Mouse (Mus musculus): ENCODE data around the gene Il23a. TPM values are rescaled to one million over a fixed set of nuclear protein-coding genes. Genes with fewer than 3 reads are reported as not detected.
"Not testable (repeated sequence)": the region's sequence is repeated elsewhere in the genome, so short reads cannot be mapped to it uniquely, and the experiment has no call there.

The Il23a gene
- under 1 TPM in 1 of 2 experiments, not detected in 1; 0.85 TPM for total RNA-seq (2021)
- long read RNA-seq: 0 reads

DNA sequence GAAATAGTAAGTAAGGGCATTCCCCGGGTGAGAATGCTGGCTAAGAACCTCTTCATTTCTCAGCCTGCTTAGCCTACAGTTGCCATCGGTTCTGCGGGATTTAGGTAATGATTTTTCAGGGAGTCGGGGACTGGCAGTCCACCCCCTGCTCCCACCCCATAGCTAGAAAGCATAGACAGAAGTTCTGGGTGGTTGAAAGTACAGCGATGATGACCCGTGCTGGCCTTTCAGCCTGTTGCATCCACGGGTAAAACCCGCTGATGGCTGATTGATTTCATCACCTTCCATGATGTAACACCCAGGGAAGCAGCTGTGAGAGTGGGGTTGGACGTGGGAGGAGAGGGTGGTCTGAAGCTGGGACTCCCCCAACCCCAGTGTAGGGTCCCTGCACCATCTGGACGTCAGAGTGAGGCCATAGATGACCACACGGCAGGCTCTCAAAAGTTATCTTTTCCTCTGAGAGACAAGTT is at the start of gene Il23a:
Gene Il23a (minus strand): TSS at position 51 of the 470 bp plus-strand sequence.
- DNase-seq (ENCODE audit: low spot score in 2 of 2): no peak

DNA sequence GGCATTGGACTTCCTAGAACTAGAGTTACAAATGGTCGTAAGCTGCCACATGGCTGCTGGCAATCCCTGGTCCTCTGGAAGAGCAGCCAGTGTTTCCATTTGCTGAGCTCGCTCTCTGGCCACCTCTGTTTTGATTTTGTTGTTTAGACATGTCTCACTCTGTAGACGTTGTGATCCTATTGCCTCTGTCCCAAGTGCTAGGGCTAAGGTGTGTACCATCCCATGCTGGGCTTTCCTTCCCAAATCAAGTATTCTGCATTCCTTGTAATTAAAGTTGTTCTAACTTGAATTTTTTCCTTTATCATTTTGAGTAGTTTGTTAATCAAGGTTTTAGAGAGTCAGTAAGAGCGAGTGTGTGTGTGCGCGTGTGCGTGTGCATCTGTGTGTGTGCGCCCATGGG is 49.0 kb upstream of the Il23a start:
- DNase-seq (ENCODE audit: low spot score in 2 of 2): no peak

DNA sequence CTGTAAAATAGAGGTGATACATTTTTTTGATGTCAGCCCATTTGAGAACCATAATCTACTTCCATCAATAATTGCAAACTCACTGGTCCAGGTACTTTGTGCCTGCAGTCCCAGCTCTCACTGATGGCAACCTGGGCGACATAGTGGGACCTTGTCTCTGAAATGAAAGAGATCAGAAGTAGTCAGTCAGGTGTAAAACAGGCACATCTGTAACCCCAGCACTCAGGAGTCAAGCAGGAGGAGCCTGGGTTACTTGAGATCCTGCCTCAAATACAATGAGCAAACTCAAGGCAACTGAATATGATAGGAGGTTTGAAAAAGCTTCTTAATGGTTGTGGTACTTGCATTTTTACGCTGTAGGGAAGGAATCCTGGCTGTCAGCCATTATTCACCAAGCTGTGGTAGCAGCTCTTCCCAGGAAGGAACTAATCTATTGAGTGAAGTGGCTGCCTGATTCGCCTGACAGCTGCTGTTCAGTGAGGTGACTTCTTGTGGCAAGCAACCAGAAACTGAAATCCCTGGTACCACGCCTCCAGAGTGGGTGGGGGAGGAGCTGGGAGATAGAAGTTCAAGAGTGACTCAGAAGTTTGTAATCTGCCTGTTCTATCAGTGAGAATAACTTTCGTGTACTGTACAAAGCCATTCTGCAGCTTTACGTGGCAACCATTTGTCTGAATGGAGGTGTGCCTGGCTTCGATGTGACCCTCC is 46.2 kb upstream of the Il23a start:
- DNase-seq (ENCODE audit: low spot score in 2 of 2): peak; percentile 35 to 45

DNA sequence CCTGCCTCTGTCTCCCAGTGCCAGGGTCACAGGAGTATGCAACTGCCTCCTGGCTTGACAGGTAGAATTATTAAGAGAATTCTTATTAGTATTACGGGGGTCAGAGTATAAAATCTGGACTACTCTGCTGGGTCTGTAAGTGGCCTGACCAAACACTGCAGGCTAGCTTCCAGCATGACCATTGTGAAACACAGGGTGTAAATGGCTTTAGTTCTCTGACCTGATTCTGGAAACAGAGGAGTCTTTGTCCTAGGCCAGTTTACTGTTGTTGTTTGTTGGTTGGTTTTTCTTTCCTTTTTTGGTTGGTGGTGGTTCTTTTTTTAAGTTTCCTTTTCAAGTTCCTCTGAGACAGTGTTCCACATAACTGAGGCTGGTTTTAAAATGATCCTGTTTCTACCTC is 44.9 kb upstream of the Il23a start:
- DNase-seq (ENCODE audit: low spot score in 2 of 2): no peak

GRCm38 (mm10) chr10:128340257-128340656 is 41.7 kb upstream of the Il23a start:
- DNase-seq (ENCODE audit: low spot score in 2 of 2): no peak

DNA sequence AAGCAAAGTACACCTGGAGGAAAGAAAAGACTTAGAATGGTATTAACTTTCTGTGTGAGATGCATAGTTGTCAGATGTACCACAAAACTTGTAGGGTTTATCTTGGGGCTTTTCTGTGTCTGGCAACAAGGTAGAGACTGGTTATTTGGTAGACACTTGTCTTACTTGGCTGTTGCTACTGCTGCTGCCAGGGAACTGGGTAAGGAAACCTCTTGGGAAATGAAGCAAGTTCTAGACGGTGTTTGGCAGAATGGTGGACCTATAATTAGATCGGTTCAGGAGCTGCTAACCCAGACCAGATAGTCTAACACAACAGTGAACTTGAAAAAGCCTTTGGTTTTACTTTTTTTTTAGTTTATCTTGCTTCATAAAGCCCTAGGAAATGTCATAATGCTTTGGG is 40.4 kb upstream of the Il23a start:
- DNase-seq (ENCODE audit: low spot score in 2 of 2): no peak

- no peak for DNase-seq (ENCODE audit: low spot score in 2 of 2)
Observed at GRCm38 (mm10) chr10:128338415-128338814, 39.9 kb upstream of the Il23a start.

GRCm38 (mm10) chr10:128337306-128338181 is 39.0 kb upstream of the Il23a start, which contains the start of gene Cs:
Gene Cs (plus strand): TSS chr10:128337734.
- DNase-seq (ENCODE audit: low spot score in 2 of 2): peak; percentile 96 to 97

DNA sequence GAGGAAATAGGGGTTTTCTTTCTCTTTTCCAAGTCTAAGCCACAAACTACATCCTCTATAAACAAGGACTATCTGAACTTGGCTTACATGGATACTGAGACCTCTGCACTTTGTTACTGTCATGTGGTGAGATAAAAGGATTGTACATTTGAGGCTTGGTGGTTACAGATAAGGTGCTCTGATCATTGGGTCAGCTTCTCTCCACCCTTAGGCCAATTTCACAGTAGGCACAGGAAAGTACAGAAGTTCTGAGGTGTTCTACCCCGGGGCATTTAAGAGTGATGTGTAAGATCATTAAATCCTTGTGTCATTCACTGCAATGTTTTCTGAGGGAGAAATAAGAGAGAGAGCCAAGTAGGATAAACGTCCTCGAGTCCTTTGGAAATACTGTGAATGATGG is 38.0 kb upstream of the Il23a start:
- DNase-seq (ENCODE audit: low spot score in 2 of 2): no peak

DNA sequence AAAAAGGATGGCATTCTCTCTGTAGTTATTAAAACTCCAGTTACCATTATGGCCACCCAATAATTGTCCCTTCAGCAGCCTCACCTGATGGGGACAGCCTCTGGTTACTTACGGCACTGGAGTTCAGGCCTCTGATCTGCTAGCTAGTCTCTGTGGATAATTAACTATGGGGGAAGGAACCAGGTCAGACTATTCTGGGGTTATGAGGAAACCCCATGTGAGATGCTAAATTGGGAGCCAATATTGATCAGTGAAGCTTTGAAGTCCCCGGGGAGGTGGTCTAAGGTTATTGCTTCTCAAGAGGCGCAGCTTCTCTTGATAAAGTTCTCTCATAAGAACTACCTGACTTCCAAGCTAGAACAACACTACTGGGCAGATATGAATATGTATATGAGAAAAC is 37.6 kb upstream of the Il23a start:
- no peak for DNase-seq (ENCODE audit: low spot score in 2 of 2)

GRCm38 (mm10) chr10:128335582-128335981 is 37.0 kb upstream of the Il23a start:
- peak; percentile 64 to 71 for DNase-seq (ENCODE audit: low spot score in 2 of 2)

DNA sequence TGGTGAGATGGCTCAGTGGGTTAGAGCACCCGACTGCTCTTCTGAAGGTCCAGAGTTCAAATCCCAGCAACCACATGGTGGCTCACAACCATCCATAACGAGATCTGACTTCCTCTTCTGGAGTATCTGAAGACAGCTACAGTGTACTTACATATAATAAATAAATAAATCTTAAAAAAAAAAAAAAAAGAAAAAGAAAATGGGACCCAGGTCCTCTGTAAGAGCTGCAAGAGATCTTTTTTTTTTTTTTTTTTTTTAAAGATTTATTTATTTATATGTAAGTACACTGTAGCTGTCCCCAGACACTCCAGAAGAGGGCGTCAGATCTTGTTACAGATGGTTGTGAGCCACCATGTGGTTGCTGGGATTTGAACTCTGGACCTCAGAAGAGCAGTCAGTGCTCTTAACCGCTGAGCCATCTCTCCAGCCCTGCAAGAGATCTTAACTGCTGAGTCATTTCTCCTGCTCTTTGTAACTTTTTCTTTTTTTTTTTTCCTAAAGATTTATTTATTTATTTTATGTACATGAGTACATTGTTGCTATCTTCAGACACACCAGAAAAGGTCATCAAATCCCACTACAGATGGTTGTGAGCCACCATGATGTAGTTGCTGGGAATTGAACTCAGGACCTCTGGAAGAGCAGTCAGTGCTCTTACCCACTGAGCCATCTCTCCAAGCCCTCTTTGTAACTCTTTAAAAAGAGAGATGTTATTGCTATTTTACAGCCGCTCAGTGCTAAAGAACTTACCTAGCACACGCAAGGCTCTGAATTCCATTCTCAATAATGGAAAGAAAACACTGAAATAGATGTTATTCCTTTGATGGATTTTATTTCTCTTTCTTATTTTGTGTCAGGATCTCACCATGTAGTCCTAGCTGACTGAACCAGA is 34.1 kb upstream of the Il23a start:
- not testable (repeated sequence) for DNase-seq (ENCODE audit: low spot score in 2 of 2)

DNA sequence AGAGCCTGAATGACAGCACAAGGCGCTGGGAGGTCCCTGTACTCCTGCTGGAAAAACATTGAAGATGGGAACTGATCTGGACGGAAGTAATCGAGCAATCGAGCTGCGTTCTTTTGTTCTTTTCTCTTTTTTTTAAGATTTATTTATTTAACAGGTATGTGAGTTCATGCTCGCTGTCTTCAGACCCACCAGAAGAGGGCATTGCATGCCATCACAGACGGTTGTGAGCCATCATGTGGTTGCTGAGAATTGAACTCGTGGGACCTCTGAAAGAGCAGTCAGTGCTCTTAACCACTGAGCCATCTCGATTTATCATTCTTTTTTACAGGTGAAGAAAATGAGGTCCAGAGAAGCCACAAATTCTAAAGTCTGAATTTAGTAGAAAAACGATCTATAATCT is 29.1 kb upstream of the Il23a start:
- no peak for DNase-seq (ENCODE audit: low spot score in 2 of 2)

GRCm38 (mm10) chr10:128326825-128327224 is 28.3 kb upstream of the Il23a start:
- DNase-seq (ENCODE audit: low spot score in 2 of 2): no peak

DNA sequence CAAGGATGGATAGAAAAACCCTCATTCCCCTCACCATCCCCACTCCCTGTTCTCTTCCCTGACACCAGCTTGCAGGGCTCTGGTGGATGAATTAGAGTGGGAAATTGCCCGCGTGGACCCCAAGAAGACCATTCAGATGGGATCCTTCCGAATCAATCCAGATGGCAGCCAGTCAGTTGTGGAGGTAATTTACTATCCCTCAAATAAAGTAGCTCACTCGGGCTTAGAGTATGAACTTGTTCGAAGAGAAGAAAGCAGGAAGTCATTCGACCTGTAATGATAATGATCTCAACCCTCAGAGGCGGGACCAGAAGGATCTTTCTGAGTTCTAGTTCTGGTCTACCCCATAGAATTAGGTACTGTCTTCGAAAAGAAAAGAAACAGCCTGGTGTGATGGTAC is 25.0 kb upstream of the Il23a start:
- no peak for DNase-seq (ENCODE audit: low spot score in 2 of 2)

DNA sequence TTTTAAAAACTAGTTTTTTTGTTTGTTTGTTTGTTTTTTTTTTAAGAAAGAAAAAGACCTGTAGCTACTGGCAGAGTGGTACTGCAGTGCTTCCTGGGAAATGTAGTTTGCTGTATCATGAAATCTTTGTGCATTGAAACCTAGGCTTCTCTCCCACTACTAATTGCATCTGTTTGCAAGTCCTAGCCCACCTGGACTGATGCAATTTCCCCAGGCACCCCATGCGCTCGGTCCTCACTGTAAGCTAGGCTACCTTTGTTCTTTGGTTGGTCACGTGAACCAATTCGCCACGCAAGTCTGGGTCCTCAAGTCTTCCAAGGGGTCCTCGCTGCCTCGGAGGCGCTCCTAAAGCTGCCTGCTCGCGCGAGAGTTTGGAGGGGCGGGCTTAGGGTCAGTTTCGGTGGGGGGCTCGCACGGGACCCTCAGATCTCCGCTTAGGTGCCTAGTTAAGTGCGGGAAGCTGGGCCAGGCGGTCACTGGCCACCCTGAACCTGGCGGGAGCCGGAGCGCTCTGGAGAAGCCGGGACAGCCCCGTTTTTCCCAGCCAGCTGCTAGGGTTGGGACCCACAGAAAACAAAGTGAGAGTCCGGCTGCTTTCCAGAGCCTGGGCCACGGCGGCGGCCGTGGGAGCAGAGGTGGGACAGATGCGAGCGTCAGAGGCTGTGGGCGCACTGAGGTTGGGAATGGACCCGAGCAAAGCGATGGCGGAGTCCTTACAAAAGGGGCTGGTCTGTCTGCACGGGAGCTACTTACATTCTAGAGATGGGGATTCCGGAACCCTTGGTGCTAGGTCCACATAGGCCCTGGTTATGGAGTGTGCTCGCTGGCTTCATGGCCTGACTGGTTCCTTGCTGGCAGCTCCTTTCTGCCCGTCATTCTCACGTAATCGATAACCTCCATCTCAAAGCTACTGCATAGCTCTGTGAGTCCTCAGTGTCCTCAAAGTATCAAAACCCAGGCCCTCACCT is 23.9 kb upstream of the Il23a start, which contains the start of gene Cnpy2:
Gene Cnpy2 (plus strand): TSS at position 319 of the 968 bp plus-strand sequence.
- peak; percentile 85 to 88 for DNase-seq (ENCODE audit: low spot score in 2 of 2)

DNA sequence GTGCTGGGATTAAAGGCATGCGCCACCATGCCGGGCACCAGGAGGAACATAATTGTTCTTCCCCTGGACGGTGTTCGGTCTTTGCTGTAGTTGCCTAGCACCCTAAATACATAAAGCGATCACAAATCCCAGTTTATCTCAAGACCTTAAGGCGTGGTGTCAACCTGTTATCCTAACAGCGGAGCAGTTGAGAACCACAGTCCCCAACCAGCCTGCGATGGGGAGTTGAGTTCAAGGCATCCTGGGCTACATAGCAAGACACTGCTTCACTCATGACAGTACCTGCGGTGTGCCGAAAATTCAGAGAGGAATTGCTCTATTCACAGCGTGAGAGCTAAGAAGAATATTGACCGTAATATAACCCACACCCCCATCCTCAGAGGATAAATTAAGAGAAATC is 23.1 kb upstream of the Il23a start:
- DNase-seq (ENCODE audit: low spot score in 2 of 2): no peak

- no peak for DNase-seq (ENCODE audit: low spot score in 2 of 2)
Observed at GRCm38 (mm10) chr10:128315578-128315977, 17.0 kb upstream of the Il23a start.

DNA sequence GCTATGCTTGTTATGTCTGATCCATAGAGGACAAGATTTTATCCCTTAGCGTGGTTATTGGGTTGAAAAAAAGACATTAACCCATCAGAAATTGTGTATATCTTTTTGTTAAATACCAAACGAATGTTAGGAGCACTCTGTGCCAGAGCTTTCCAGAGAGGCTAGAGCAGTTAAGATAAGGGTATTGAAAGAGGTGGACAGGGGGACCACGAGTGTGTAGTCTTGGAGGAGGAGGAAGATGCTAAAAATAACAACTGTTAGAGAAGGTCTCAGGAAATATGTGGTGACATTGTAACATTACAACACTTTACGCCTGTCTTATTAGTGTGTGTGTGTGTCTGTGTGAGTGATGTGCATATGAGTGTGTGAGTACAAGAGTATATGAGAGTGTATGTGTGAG is 12.3 kb upstream of the Il23a start:
- no peak for DNase-seq (ENCODE audit: low spot score in 2 of 2)

DNA sequence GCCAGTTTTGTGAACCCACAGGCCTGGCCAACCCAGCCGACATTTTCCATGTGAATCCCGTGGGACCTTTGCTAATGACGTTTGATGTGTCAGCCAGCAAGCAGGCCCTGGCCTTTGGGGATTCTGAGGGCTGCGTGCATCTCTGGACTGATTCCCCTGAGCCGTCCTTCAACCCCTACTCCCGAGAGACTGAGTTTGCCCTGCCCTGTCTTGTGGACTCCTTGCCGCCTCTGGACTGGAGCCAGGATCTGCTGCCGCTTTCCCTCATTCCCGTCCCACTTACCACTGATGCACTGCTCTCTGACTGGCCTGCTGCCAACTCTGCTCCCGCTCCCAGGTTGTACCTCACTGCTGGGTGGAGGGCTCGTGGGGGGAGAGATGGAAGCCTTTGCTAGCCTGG is 11.6 kb upstream of the Il23a start:
- DNase-seq (ENCODE audit: low spot score in 2 of 2): peak; percentile 23 to 50
